Mouse (Mus musculus): Measurements from ENCODE around the gene Naa15.

- no peak for TF ChIP-seq CTCF (IDR thresholded peaks at IDR 0.05; ENCODE audit: control insufficient read depth, insufficient read depth, insufficient replicate concordance, low read depth, low read length)
- no peak for TF ChIP-seq POLR2A (IDR thresholded peaks at IDR 0.05; ENCODE audit: control insufficient read depth, low read depth, low read length)
Observed at GRCm38 (mm10) chr3:51468530-51468929, 53.6 kb downstream of the Naa15 start.
